Mouse (Mus musculus) spleen, adult 2 months (tissue): Measurements from ENCODE around the gene Pgls.

ENCODE experiments used
- CTCF ChIP-seq: fragments of 200-500 bp; IDR thresholded peaks from 2 replicates; pipeline ENCODE4 v1.5.1; 2011; ENCODE audit warnings: mild to moderate bottlenecking, inconsistent platforms; ENCODE audit not compliant: insufficient read depth, insufficient read length, insufficient replicate concordance; ENCODE audit errors: extremely low read depth
- POLR2A ChIP-seq: fragments of 200-500 bp; IDR thresholded peaks from 2 replicates; pipeline ENCODE4 v1.6.1; 2011; ENCODE audit warnings: low read depth, low read length, inconsistent platforms

- TF ChIP-seq POLR2A (no peak), CTCF (no peak)
Measured at GRCm38 (mm10) chr8:71572847-71573633, 18.9 kb upstream of the Pgls start.
